Mouse (Mus musculus) heart, embryonic 11.5 days (tissue): ENCODE measurements at regions not wholly inside any gene's neighbourhood (a gene's known extent, or its start where the extent isn't known, plus 50 kb on each side); places are given as distances from the start of the nearest gene placed in this dataset.
"Not testable (repeated sequence)": the region's sequence is repeated elsewhere in the genome, so short reads cannot be mapped to it uniquely, and the experiment has no call there.

Experiments
- ATAC-seq: fragments of 200-750 bp; cut with Nextera tagmentation; replicated peaks from 2 replicates; pipeline ENCODE4 v1.8.0; 2017; ENCODE audit warnings: moderate library complexity; ENCODE audit not compliant: insufficient number of reproducible peaks, low FRiP score, low TSS enrichment
- H3K27ac ChIP-seq: fragments of 300-500 bp; sonication (generic); 2 replicates; pipeline ENCODE4 v1.5.1; 2014; ENCODE audit warnings: mild to moderate bottlenecking, low read depth, low read length
- H3K27me3 ChIP-seq: fragments of 300-500 bp; sonication (generic); 2 replicates; pipeline ENCODE4 v1.6.1; 2014; ENCODE audit warnings: mild to moderate bottlenecking, low read length, mixed read lengths; ENCODE audit not compliant: control insufficient read depth, insufficient read depth
- H3K36me3 ChIP-seq: fragments of 300-500 bp; sonication (generic); 2 replicates; pipeline ENCODE4 v1.6.1; 2014; ENCODE audit warnings: mild to moderate bottlenecking, low read length, moderate library complexity, mixed read lengths; ENCODE audit not compliant: control insufficient read depth, insufficient read depth
- H3K4me1 ChIP-seq: fragments of 300-500 bp; sonication (generic); 2 replicates; pipeline ENCODE4 v1.6.1; 2014; ENCODE audit warnings: low read length; ENCODE audit not compliant: control insufficient read depth, insufficient read depth
- H3K4me2 ChIP-seq: fragments of 300-500 bp; sonication (generic); 2 replicates; pipeline ENCODE4 v1.6.1; 2014; ENCODE audit warnings: mild to moderate bottlenecking, moderate library complexity
- H3K4me3 ChIP-seq: fragments of 300-500 bp; sonication (generic); 2 replicates; pipeline ENCODE4 v1.5.1; 2014; ENCODE audit warnings: low read depth, low read length
- H3K9ac ChIP-seq: fragments of 300-500 bp; sonication (generic); 2 replicates; pipeline ENCODE4 v1.6.1; 2014; ENCODE audit warnings: mild to moderate bottlenecking, low read depth, low read length, moderate library complexity
- H3K9me3 ChIP-seq: fragments of 300-500 bp; sonication (generic); replicated peaks from 2 replicates; pipeline ENCODE4 v1.6.1; 2016; ENCODE audit warnings: low read length; ENCODE audit not compliant: control insufficient read depth
- WGBS: fragments of 180-500 bp; shearing (Covaris S2); extraction: QIAGEN DNeasy Blood & Tissue Kit; methylation state at CpG from one replicate; pipeline ENCODE4 v1.1.7; 2014; ENCODE audit not compliant: insufficient replicate concordance; 5-methylcytosine and 5-hydroxymethylcytosine counted together

GRCm38 (mm10) chr15:52464226-52465138 lies 1420.2 kb upstream of the Gm7489 start:
- Histone ChIP-seq H3K36me3 (no peaks in the 10 kb centered on the region), H3K4me3 (no peak overlapping the region), H3K9me3 (no peaks in the 10 kb centered on the region), H3K27ac (no peak overlapping the region), H3K9ac (no peak overlapping the region), H3K4me2 (no peak overlapping the region), H3K4me1 (no peaks in the 10 kb centered on the region), H3K27me3 (no peaks in the 10 kb centered on the region)
- 43% methylated on average over 8 of the region's 8 CpGs for WGBS
- ATAC-seq = no peak

- H3K27ac ChIP-seq, H3K9me3 ChIP-seq, H3K27me3 ChIP-seq, H3K4me2 ChIP-seq, H3K9ac ChIP-seq, H3K36me3 ChIP-seq, H3K4me3 ChIP-seq, H3K4me1 ChIP-seq, ATAC-seq: not testable (repeated sequence)
- 87% methylated on average over 14 of the region's 20 CpGs for WGBS
Observed at GRCm38 (mm10) chr15:52478124-52478523, 1406.6 kb upstream of the Gm7489 start.

DNA sequence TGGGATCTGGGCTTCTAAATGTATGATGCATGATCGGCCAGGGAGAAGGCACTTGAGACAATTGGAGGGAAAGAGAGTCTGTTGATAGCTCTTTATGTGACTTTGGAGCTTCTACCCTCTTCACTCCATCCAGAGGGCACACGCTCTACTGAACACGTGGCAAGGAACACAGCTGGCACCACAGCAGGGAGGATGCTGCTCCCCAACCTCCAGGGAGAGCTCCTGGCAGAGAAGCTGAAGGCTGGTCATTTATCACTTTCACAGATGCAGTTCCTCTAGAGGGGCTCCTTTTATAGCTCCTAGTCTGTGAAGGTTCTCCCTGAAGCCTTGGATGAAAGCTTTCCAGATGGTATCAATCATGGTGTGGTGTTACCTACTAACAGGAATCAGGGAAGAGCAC lies 1403.9 kb upstream of the Gm7489 start:
- WGBS = 46% methylated on average over 3 of the region's 3 CpGs

GRCm38 (mm10) chr15:52483598-52484165 lies 1401.0 kb upstream of the Gm7489 start:
- no peak overlapping the region for H3K27ac ChIP-seq
- no peak overlapping the region for H3K4me2 ChIP-seq
- no peaks in the 10 kb centered on the region for H3K27me3 ChIP-seq
- H3K9ac ChIP-seq = no peak overlapping the region
- H3K9me3 ChIP-seq = no peaks in the 10 kb centered on the region
- no peak for ATAC-seq
- no peak overlapping the region for H3K4me3 ChIP-seq
- WGBS = 86% methylated on average over 5 of the region's 5 CpGs
- H3K36me3 ChIP-seq = no peaks in the 10 kb centered on the region
- no peaks in the 10 kb centered on the region for H3K4me1 ChIP-seq

More for the DNA sequence above, 1403.9 kb upstream of the Gm7489 start:
- no peaks in the 10 kb centered on the region for H3K4me1 ChIP-seq
- H3K27ac ChIP-seq = no peak overlapping the region
- no peak overlapping the region for H3K9ac ChIP-seq
- no peaks in the 10 kb centered on the region for H3K27me3 ChIP-seq
- ATAC-seq = no peak
- H3K4me3 ChIP-seq = no peak overlapping the region
- no peaks in the 10 kb centered on the region for H3K9me3 ChIP-seq
- H3K4me2 ChIP-seq = no peak overlapping the region
- no peaks in the 10 kb centered on the region for H3K36me3 ChIP-seq

- Histone ChIP-seq H3K4me3 (no peak overlapping the region), H3K9me3 (no peaks in the 10 kb centered on the region), H3K9ac (no peak overlapping the region), H3K36me3 (no peaks in the 10 kb centered on the region), H3K27me3 (no peaks in the 10 kb centered on the region), H3K4me2 (no peak overlapping the region), H3K4me1 (no peaks in the 10 kb centered on the region), H3K27ac (no peak overlapping the region)
- 72% methylated on average over 5 of the region's 5 CpGs for WGBS
- ATAC-seq = no peak
Observed at GRCm38 (mm10) chr15:52484276-52484675, 1400.4 kb upstream of the Gm7489 start.

DNA sequence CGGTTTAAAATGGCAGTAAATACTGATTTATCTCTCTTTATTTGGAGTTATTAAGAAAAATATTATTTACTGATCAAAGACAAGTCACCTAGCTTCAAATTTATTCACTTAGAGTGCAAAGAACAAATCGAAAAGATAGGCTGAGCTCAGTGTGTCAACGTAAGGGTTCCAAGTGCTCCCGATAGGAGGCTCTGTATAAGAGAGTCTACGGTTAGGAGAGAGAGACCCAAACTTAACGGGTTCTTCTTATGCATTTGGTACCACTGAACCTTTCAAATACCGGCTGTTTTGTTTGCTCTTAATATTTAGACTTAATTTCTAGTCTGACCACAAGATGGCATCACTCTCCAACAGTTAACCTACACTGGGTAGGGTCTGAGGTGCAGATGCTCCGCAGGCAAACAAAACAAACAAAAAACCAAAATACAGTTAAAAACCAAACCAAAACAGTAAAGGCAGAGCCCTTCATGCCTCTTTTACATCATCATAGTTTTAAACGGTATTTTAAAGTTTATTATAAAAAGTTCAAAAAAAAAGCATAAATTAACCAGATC lies 1379.4 kb upstream of the Gm7489 start:
- H3K4me1 ChIP-seq = no peaks in the 10 kb centered on the region
- H3K9me3 ChIP-seq = no peaks in the 10 kb centered on the region
- no peak overlapping the region for H3K9ac ChIP-seq
- no peak for ATAC-seq
- H3K27ac ChIP-seq = no peak overlapping the region
- H3K27me3 ChIP-seq = no peaks in the 10 kb centered on the region
- no peaks in the 10 kb centered on the region for H3K36me3 ChIP-seq
- no peak overlapping the region for H3K4me2 ChIP-seq
- no peak overlapping the region for H3K4me3 ChIP-seq
- WGBS = 29% methylated on average over 9 of the region's 9 CpGs

DNA sequence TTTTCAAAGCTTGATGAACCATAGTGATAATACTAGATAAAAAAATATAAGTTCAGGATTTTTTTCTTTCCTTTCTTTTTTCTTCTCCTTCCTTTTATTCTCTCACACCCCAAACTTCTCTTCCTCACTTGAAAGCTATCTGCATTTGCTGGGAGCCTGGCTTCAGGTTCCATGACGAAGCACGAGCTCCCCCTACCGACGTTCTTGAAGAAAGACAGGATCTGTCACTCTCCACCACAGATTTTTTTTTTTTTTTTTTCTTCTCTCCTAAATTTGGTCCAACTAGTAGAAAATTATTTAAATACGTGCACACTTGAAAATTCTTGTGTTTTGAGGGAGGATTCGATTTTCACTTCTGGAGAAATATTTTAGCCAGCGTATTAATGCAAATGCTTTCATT lies 1377.8 kb upstream of the Gm7489 start:
- ATAC-seq = no peak
- Histone ChIP-seq H3K9ac (no peak overlapping the region), H3K36me3 (no peaks in the 10 kb centered on the region), H3K27ac (no peak overlapping the region), H3K4me1 (no peaks in the 10 kb centered on the region), H3K4me3 (no peak overlapping the region), H3K27me3 (no peaks in the 10 kb centered on the region), H3K4me2 (no peak overlapping the region), H3K9me3 (no peaks in the 10 kb centered on the region)
- 4% methylated on average over 7 of the region's 7 CpGs for WGBS

DNA sequence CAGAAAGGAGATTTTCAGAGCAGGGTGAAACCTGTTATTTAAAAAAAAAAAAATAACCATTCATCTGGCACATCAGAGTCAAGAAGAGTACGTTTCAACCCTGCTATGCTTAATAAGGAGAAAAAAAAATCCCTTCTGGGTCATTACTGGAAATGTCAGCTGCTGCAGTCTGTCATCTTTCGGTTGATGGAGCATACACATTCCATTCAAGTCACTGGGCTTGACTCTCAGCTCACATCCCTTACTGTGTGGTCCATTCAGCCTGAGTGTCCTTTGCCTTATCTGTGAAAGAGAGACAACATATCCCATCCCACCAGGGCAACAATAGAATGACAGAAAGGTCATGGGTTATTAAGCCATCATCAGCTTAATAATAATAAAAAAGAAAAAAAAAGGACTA lies 1376.1 kb upstream of the Gm7489 start:
- H3K27me3 ChIP-seq = no peaks in the 10 kb centered on the region
- 64% methylated on average over 2 of the region's 2 CpGs for WGBS
- H3K27ac ChIP-seq = no peak overlapping the region
- no peak overlapping the region for H3K9ac ChIP-seq
- H3K9me3 ChIP-seq = no peaks in the 10 kb centered on the region
- H3K4me1 ChIP-seq = no peaks in the 10 kb centered on the region
- H3K36me3 ChIP-seq = no peaks in the 10 kb centered on the region
- H3K4me2 ChIP-seq = no peak overlapping the region
- no peak for ATAC-seq
- H3K4me3 ChIP-seq = no peak overlapping the region
